Comparison of ENCODE assay signal across 23 mouse cellular contexts in the genomic region with DNA sequence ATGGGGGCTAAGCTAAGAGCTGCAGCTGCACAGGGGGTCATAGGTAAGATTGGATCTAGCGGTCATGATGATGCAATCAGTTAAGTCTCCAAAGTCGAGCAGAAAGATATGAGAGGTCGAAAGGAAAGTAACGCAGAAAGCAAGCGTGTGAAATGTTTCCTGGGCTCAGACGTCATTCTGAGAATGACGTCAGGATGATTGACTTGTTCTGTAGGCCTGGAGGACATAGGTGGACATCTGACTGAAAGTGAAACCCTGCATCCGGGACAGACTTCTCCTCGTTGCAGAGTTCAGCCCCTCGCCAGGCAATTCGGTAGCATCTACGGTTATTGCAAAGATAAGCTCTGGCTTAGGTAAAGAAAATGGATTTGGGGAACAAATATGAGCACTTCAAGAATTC. TPM values are rescaled to one million over a fixed set of nuclear protein-coding genes. Genes with fewer than 3 reads are reported as not detected.
DNase-seq lines count a peak whose midpoint lies in the region; ATAC-seq and TF ChIP-seq lines count a peak whose summit lies in the region.
"Had no signal": no experiment of that assay in that cellular context is flagged by ENCODE, and none has a peak within 500 bp of the region (broad histone marks: within the 10 kb centered on the region; RNA-seq: fewer than 3 reads in every experiment).

No protein-coding gene starts in this region.

- peak overlapping the region; percentile 87; the same call in 1 of the 2 replicates for H3K4me2 ChIP-seq in forebrain, postnatal 0 days (ENCODE audit: low read depth)
- H3K4me2 ChIP-seq in forebrain, embryonic 15.5 days (replicated peaks) = no peak overlapping the region

- no peak for TF ChIP-seq CTCF in forebrain, postnatal 0 days (IDR thresholded peaks at IDR 0.05; ENCODE audit: low read depth)

- H3K9me3 ChIP-seq in forebrain, postnatal 0 days (ENCODE audit: low read length) = no peaks in the 10 kb centered on the region
- no peaks in the 10 kb centered on the region for H3K9me3 ChIP-seq in forebrain, embryonic 15.5 days
- H3K9me3 ChIP-seq: heart, embryonic 13.5 days; hindbrain, embryonic 15.5 days; limb, embryonic 15.5 days; midbrain, embryonic 15.5 days had no signal

- no peak overlapping the region for H3K4me3 ChIP-seq in forebrain, postnatal 0 days (ENCODE audit: low read depth, low read length)
- no peak overlapping the region for H3K4me3 ChIP-seq in forebrain, embryonic 15.5 days

- no peaks in the 10 kb centered on the region for H3K27me3 ChIP-seq in forebrain, postnatal 0 days (ENCODE audit: insufficient read depth, low read length)
- H3K27me3 ChIP-seq in forebrain, embryonic 15.5 days = no peaks in the 10 kb centered on the region

- no peak overlapping the region for H3K27ac ChIP-seq in forebrain, postnatal 0 days (ENCODE audit: low read depth, low read length)
- H3K27ac ChIP-seq in forebrain, embryonic 15.5 days (replicated peaks) = no peak overlapping the region
- H3K27ac ChIP-seq: heart, embryonic 13.5 days; hindbrain, embryonic 15.5 days; limb, embryonic 15.5 days; midbrain, embryonic 15.5 days had no signal

- 84% methylated on average over 12 of the region's 12 CpGs for WGBS in forebrain, postnatal 0 days
- 85% methylated on average over 12 of the region's 12 CpGs for WGBS in forebrain, embryonic 15.5 days

- no peak for DNase-seq in forebrain, postnatal 0 days
- peak; percentile 26 for DNase-seq in layer of hippocampus, adult 9-11 months
- DNase-seq in layer of hippocampus, adult 18-20 months (ENCODE audit: low spot score in 2 of 2) = no peak
- peak; percentile 66 for DNase-seq in A20 (ENCODE audit: low read depth, low spot score)
- DNase-seq in induced T-regulatory cell, adult 2 months (ENCODE audit: low read depth) = peak; percentile 52
- DNase-seq in spleen, postnatal 4 days (ENCODE audit: low spot score in 2 of 2) = no peak
- DNase-seq: adrenal gland, postnatal 25 days; cerebellum, postnatal 25 days; embryo, embryonic 11 days; gastrocnemius, adult 2 months; heart, postnatal 36 days; kidney, adult 2 months; kidney, postnatal 14 days; lung, postnatal 14 days; right cerebral cortex, postnatal 4 days; thymus, postnatal 4 days had no signal

- H3K9ac ChIP-seq in forebrain, postnatal 0 days = no peak overlapping the region
- no peak overlapping the region for H3K9ac ChIP-seq in forebrain, embryonic 15.5 days (replicated peaks)
- H3K9ac ChIP-seq: limb, embryonic 15.5 days had no signal

- H3K4me1 ChIP-seq in forebrain, postnatal 0 days (ENCODE audit: insufficient read depth) = peaks cover 23% of the 10 kb centered on the region
- peaks cover 25% of the 10 kb centered on the region for H3K4me1 ChIP-seq in forebrain, embryonic 15.5 days

- no peaks in the 10 kb centered on the region for H3K36me3 ChIP-seq in forebrain, postnatal 0 days (ENCODE audit: insufficient read depth)
- no peaks in the 10 kb centered on the region for H3K36me3 ChIP-seq in forebrain, embryonic 15.5 days
- H3K36me3 ChIP-seq: heart, embryonic 13.5 days; hindbrain, embryonic 15.5 days; limb, embryonic 15.5 days; midbrain, embryonic 15.5 days had no signal

- ATAC-seq in forebrain, postnatal 0 days = no peak
- no peak for ATAC-seq in forebrain, embryonic 15.5 days (replicated peaks)
- no peak for ATAC-seq in megakaryocyte-erythroid progenitor cell, adult 5-6 weeks (replicated peaks; ENCODE audit: low FRiP score, low TSS enrichment, poor library complexity, severe bottlenecking)

RNA-seq across cellular contexts. Expression of gene Dagla, which starts 1.0 kb away (rescaled TPM):
- total RNA-seq in forebrain, postnatal 0 days (2014; rRNA removed) = 17.4 and 21.8 TPM in 2 replicates
- 8.2 and 11.2 TPM in 2 replicates for polyA plus RNA-seq in forebrain, postnatal 0 days (2015; fragmentation: Nextera tagmentation; extraction: Ambion mirVana)
- 6.7 and 6.8 TPM in 2 replicates for polyA plus RNA-seq in forebrain, embryonic 15.5 days (2015; fragmentation: Nextera tagmentation; extraction: Ambion mirVana)
- total RNA-seq in layer of hippocampus, adult 18-20 months (2021) = 100 to 1,000 TPM; 107 to 118 TPM
- total RNA-seq in megakaryocyte-erythroid progenitor cell, adult 5-6 weeks (2014; fragmentation: Nextera tagmentation) = not detected in 2 replicates
- not detected in 2 replicates for total RNA-seq in megakaryocyte-erythroid progenitor cell, adult 5-6 weeks (2017)
- total RNA-seq: megakaryocyte, adult 5-6 weeks had no signal

Comparison
In these comparisons a context has a peak if more than half of its experiments do, and no peak if none do; other contexts are left out.
1. DNase-seq: peak in layer of hippocampus, adult 9-11 months (single experiment), A20 (single experiment) and induced T-regulatory cell, adult 2 months (single experiment); none in forebrain, postnatal 0 days (single experiment), layer of hippocampus, adult 18-20 months (0 of 2) and spleen, postnatal 4 days (0 of 2).
2. RNA of gene Dagla, which starts 1.0 kb away (total RNA-seq): 107 to 118 TPM in layer of hippocampus, adult 18-20 months and 17.4 to 21.8 TPM in forebrain, postnatal 0 days; not detected in megakaryocyte-erythroid progenitor cell, adult 5-6 weeks; every median in the first group is over 10 times any median in the second.